Mouse (Mus musculus) heart, postnatal 0 days (tissue): ENCODE measurements at regions not wholly inside any gene's neighbourhood (a gene's known extent, or its start where the extent isn't known, plus 50 kb on each side); places are given as distances from the start of the nearest gene placed in this dataset.

ENCODE experiments used
- CTCF ChIP-seq: IDR thresholded peaks from 2 replicates; pipeline ENCODE4 v1.5.1; 2016; ENCODE audit warnings: antibody characterized with exemption, control low read depth, low read depth
- EP300 ChIP-seq: IDR thresholded peaks from 2 replicates; pipeline ENCODE4 v1.6.1; 2016; ENCODE audit warnings: antibody characterized with exemption, low read depth

- TF ChIP-seq CTCF: no peak
- TF ChIP-seq EP300: no peak
Measured at GRCm38 (mm10) chr13:111142757-111143420, 111.9 kb upstream of the Actbl2 start.
